Mouse (Mus musculus) CH12.LX (cell line): ENCODE data around the gene Dnajb13. TPM values are rescaled to one million over a fixed set of nuclear protein-coding genes. Genes with fewer than 3 reads are reported as not detected.
A peak's percentile ranks its signal among the peaks of the same experiment; 100 is the strongest.

Experiments
- DNase-seq: peaks from one replicate; pipeline ENCODE4 v3.0.0-alpha.2; 2013; ENCODE audit errors: extremely low read depth
- H3K27ac ChIP-seq: 2 replicates; pipeline ENCODE4 v1.5.1; 2012; ENCODE audit warnings: low read depth, mild to moderate bottlenecking, control low read depth, moderate library complexity; ENCODE audit not compliant: insufficient read depth
- H3K27me3 ChIP-seq: replicated peaks from 2 replicates; pipeline ENCODE3; 2012; ENCODE audit warnings: inconsistent platforms
- H3K36me3 ChIP-seq, 2 experiments: replicated peaks in 1 of 2; 2 replicates each; pipeline versions ENCODE3 to v1.6.1; 2012; ENCODE audit warnings: inconsistent platforms in 1 of 2, low read length in 1 of 2, mild to moderate bottlenecking in 1 of 2, mixed read lengths in 1 of 2, moderate library complexity in 1 of 2; ENCODE audit not compliant: control insufficient read depth in 1 of 2, insufficient read depth in 1 of 2
- H3K4me1 ChIP-seq, 2 experiments: 2 replicates each; pipeline ENCODE4 v1.6.1; 2012; ENCODE audit warnings: inconsistent platforms in 1 of 2, moderate library complexity in 1 of 2; ENCODE audit not compliant: insufficient read depth in 2 of 2, control insufficient read depth in 1 of 2
- H3K4me2 ChIP-seq: 2 replicates; pipeline ENCODE4 v1.6.1; 2012; ENCODE audit warnings: low read depth, mild to moderate bottlenecking, control low read depth; ENCODE audit not compliant: poor library complexity, insufficient read depth, severe bottlenecking
- H3K4me3 ChIP-seq, 3 experiments: fragments of 150-350 bp in 1 of 3; sonication (generic) in 1 of 3; replicated peaks in 1 of 3; 2 replicates each; pipeline versions ENCODE3 to v1.5.1; 2011 to 2012; ENCODE audit warnings: low read depth in 2 of 3, low read length in 2 of 3, mild to moderate bottlenecking in 2 of 3, moderate library complexity in 2 of 3, control low read depth in 1 of 3, improper control_type of control experiment in 1 of 3, inconsistent platforms in 1 of 3, mixed read lengths in 1 of 3; ENCODE audit not compliant: poor library complexity in 1 of 3
- H3K79me2 ChIP-seq: replicated peaks from 2 replicates; pipeline ENCODE4 v1.6.1; 2012; ENCODE audit warnings: mild to moderate bottlenecking, moderate library complexity; ENCODE audit not compliant: control insufficient read depth, poor library complexity, insufficient read depth, severe bottlenecking; ENCODE audit errors: extremely low read depth
- H3K9ac ChIP-seq: 2 replicates; pipeline ENCODE4 v1.6.1; 2012; ENCODE audit warnings: low read depth, mild to moderate bottlenecking, control low read depth, moderate library complexity; ENCODE audit not compliant: insufficient read depth
- H3K9me3 ChIP-seq: replicated peaks from 2 replicates; pipeline ENCODE3; 2012; ENCODE audit warnings: low read length, inconsistent platforms, mixed read lengths
- CHD1 ChIP-seq: IDR thresholded peaks from 2 replicates; pipeline ENCODE4 v1.6.1; 2012; ENCODE audit warnings: low read depth, low read length, improper control_type of control experiment, inconsistent platforms
- CHD2 ChIP-seq: IDR thresholded peaks from 2 replicates; pipeline ENCODE4 v1.6.1; 2011; ENCODE audit warnings: low read length, improper control_type of control experiment
- CTCF ChIP-seq, 2 experiments: IDR thresholded peaks in 1 of 2; conservative IDR thresholded peaks in 1 of 2; 2 replicates each; pipeline ENCODE4 v1.5.1; 2011 to 2012; ENCODE audit warnings: low read depth in 2 of 2, low read length in 2 of 2, improper control_type of control experiment in 1 of 2, inconsistent platforms in 1 of 2, mild to moderate bottlenecking in 1 of 2, moderate library complexity in 1 of 2
- HCFC1 ChIP-seq: IDR thresholded peaks from 2 replicates; pipeline ENCODE4 v1.6.1; 2012; ENCODE audit warnings: low read depth, mild to moderate bottlenecking, inconsistent platforms, low read length, improper control_type of control experiment
- IRF4 ChIP-seq: IDR thresholded peaks from 2 replicates; pipeline ENCODE4 v1.6.1; 2014; ENCODE audit warnings: low read depth, mild to moderate bottlenecking, inconsistent platforms, low read length, improper control_type of control experiment
- JUND ChIP-seq: conservative IDR thresholded peaks from 2 replicates; pipeline ENCODE4 v1.6.1; 2011; ENCODE audit warnings: low read depth, low read length, improper control_type of control experiment
- KAT2A ChIP-seq: IDR thresholded peaks from 2 replicates; pipeline ENCODE4 v1.6.1; 2012; ENCODE audit warnings: low read length, improper control_type of control experiment, inconsistent platforms; ENCODE audit not compliant: insufficient replicate concordance
- MAZ ChIP-seq: IDR thresholded peaks from 2 replicates; pipeline ENCODE4 v1.6.1; 2012; ENCODE audit warnings: low read depth, mild to moderate bottlenecking, inconsistent platforms, low read length, improper control_type of control experiment, moderate library complexity
- MXI1 ChIP-seq: IDR thresholded peaks from 2 replicates; pipeline ENCODE4 v1.6.1; 2011; ENCODE audit warnings: mild to moderate bottlenecking, low read depth, low read length, improper control_type of control experiment
- NELFE ChIP-seq: IDR thresholded peaks from 2 replicates; pipeline ENCODE4 v1.6.1; 2011; ENCODE audit warnings: low read depth, low read length, improper control_type of control experiment
- PAX5 ChIP-seq: IDR thresholded peaks from 2 replicates; pipeline ENCODE4 v1.6.1; 2012; ENCODE audit warnings: low read length, inconsistent platforms, mixed read lengths
- RAD21 ChIP-seq: IDR thresholded peaks from 2 replicates; pipeline ENCODE4 v1.6.1; 2011; ENCODE audit warnings: low read depth, mild to moderate bottlenecking, low read length, improper control_type of control experiment, moderate library complexity
- SMC3 ChIP-seq: IDR thresholded peaks from 2 replicates; pipeline ENCODE4 v1.6.1; 2011; ENCODE audit warnings: low read depth, low read length, improper control_type of control experiment
- UBTF ChIP-seq: IDR thresholded peaks from 2 replicates; pipeline ENCODE4 v1.6.1; 2012; ENCODE audit warnings: low read depth, mild to moderate bottlenecking, inconsistent platforms, low read length, improper control_type of control experiment, moderate library complexity
- ZKSCAN1 ChIP-seq: IDR thresholded peaks from 2 replicates; pipeline ENCODE4 v1.6.1; 2012; ENCODE audit warnings: low read depth, inconsistent platforms, low read length, improper control_type of control experiment, borderline replicate concordance
- ZNF384 ChIP-seq: IDR thresholded peaks from 2 replicates; pipeline ENCODE4 v1.6.1; 2012; ENCODE audit warnings: low read depth, low read length, improper control_type of control experiment, inconsistent platforms
- dilution Hi-C: fragments of 300-500 bp; cut with MboI; formaldehyde crosslinking; loops from 2 replicates; pipeline ENCODE4 v1.14.3; 2020; ENCODE audit warnings: low sequenced_read_pairs; ENCODE audit not compliant: extremely low pct_unique_long_range_greater_than_20kb, extremely low pct_ligation_motif_present
- in situ Hi-C: fragments of 300-500 bp; cut with MboI; formaldehyde crosslinking; loops from 3 replicates; pipeline ENCODE4 v1.14.3; 2019; ENCODE audit warnings: low sequenced_read_pairs, low pct_ligation_motif_present, low pct_unique_long_range_greater_than_20kb, mixed read lengths
- polyA plus RNA-seq: library from polyadenylated mRNA; unstranded; fragments of >175 nt; gene quantifications from 2 replicates; pipeline ENCODE4 v1.2.1, GENCODE M21; 2012; ENCODE audit warnings: low read depth; ENCODE audit not compliant: insufficient read length
- total RNA-seq, 2 experiments: library from RNA; depleted of rRNA; stranded (reverse); fragments of 300-350 nt in 1 of 2; fragments of >200 nt in 1 of 2; gene quantifications; 2 replicates each; pipeline ENCODE4 v1.2.3; 2012 to 2014

Gene Dnajb13
- total and polyA plus RNA-seq, 3 experiments, result 13.9 to 32.0 (median 15.6) TPM

- dilution Hi-C loops (no loop called here), in situ Hi-C loops (no loop called here)
- H3K27ac ChIP-seq, result no peak overlapping the region
- no peak overlapping the region for H3K9ac ChIP-seq
- no peaks in the 10 kb centered on the region for H3K79me2 ChIP-seq
- no peaks in the 10 kb centered on the region for H3K9me3 ChIP-seq
- TF ChIP-seq NELFE (no peak), ZNF384 (no peak), HCFC1 (no peak), MXI1 (no peak), UBTF (no peak), CHD1 (no peak), RAD21 (no peak), JUND (no peak), ZKSCAN1 (no peak), CHD2 (no peak), IRF4 (no peak)
- H3K4me1 ChIP-seq, result no peaks in the 10 kb centered on the region
- H3K36me3 ChIP-seq, result peaks cover 8 to 61% of the 10 kb centered on the region in 2 experiments
- H3K4me2 ChIP-seq, result no peak overlapping the region
- H3K4me3 ChIP-seq, result no peak overlapping the region
- no peaks in the 10 kb centered on the region for H3K27me3 ChIP-seq
- DNase-seq, result no peak
Measured at GRCm38 (mm10) chr7:100554939-100555338, 40.2 kb upstream of the Dnajb13 start.

DNA sequence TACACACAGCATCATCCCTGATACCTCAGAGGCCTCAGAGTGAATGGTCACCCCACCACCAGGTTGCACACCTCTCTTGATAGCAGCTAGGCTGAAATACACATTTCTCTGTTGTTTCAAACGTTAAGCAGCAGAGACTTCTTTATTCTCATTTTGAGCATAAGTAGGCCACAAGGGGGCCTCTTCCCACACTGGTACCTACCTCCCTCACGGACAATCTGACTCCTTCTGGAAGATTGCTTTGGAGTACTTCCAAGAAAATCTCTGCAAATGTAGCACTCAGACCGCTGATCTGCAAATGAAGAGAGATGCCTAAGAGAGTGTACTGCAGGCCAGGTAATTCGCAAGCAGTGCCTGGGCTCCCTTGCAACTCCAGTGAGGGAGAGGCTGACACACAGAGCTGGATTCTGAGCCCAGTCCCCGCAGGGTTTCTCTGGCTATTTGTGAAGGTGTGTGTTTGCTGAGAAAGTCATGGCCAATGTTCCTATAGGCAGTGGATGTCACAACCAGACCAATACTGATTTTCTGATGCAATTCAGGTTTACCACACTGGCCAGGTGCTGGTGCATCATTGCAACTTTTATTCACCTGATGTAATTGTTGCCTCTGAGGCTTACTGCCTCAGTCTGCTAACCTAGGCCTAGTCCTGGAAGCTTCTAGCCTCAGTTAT is 35.7 kb upstream of the Dnajb13 start:
- H3K36me3 ChIP-seq, result peaks cover 11 to 80% of the 10 kb centered on the region in 2 experiments
- DNase-seq, result no peak
- dilution Hi-C loops (no loop called here), in situ Hi-C loops (no loop called here)
- H3K27ac ChIP-seq, result no peak overlapping the region
- no peak for TF ChIP-seq NELFE
- peak in 1 of 2 experiments; percentile 41; a peak in 2 of 4 replicates for TF ChIP-seq CTCF (conservative IDR thresholded peaks at IDR 0.05 in 1 of 2, IDR thresholded peaks at IDR 0.05 in 1 of 2; ENCODE audit: low read depth in 2 of 2, low read length in 2 of 2)
- no peak for TF ChIP-seq JUND
- no peak for TF ChIP-seq IRF4
- peak; percentile 13 for TF ChIP-seq RAD21
- TF ChIP-seq SMC3, result peak; percentile 49
- no peak for TF ChIP-seq CHD2
- H3K9me3 ChIP-seq, result no peaks in the 10 kb centered on the region
- no peaks in the 10 kb centered on the region for H3K79me2 ChIP-seq
- H3K4me3 ChIP-seq, result no peak overlapping the region
- H3K4me2 ChIP-seq, result no peak overlapping the region
- no peaks in the 10 kb centered on the region for H3K27me3 ChIP-seq
- H3K9ac ChIP-seq, result no peak overlapping the region
- no peaks in the 10 kb centered on the region for H3K4me1 ChIP-seq

DNA sequence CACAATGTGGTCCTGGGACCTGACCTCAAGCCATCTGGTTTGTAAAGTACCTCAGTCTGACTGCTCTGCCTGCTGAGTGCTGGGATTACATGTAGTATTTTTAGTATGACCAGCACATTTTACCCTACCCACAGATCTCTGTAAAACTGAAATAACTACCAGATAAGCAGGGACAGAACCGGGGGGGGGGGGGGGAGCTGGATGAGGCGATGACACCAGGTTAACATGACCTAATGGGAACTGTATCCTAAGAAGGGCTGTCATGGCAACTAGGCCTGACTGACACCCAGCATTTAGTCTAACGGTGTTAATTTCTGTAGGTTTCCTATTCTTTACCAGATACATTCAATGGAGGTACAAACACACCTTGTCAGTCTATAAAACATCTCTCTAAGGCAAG is 35.0 kb upstream of the Dnajb13 start:
- Histone ChIP-seq H3K4me2 (no peak overlapping the region), H3K27me3 (no peaks in the 10 kb centered on the region), H3K9ac (no peak overlapping the region), H3K4me3 (no peak overlapping the region), H3K27ac (no peak overlapping the region), H3K4me1 (no peaks in the 10 kb centered on the region), H3K36me3 (peaks cover 11 to 81% of the 10 kb centered on the region in 2 experiments), H3K9me3 (no peaks in the 10 kb centered on the region), H3K79me2 (no peaks in the 10 kb centered on the region)
- in situ Hi-C loops, result no loop called here
- TF ChIP-seq MAZ (no peak), PAX5 (no peak), CHD2 (no peak), KAT2A (no peak)
- no peak for DNase-seq
- dilution Hi-C loops, result no loop called here
